Mouse (Mus musculus) embryonic fibroblast, embryonic 13.5 days (primary cell): ENCODE data around the gene Snrpa1. TPM values are rescaled to one million over a fixed set of nuclear protein-coding genes. Genes with fewer than 3 reads are reported as not detected.

Experiments used
- H3K27ac ChIP-seq: 2 replicates; pipeline ENCODE4 v1.5.1; 2012; ENCODE audit warnings: low read length, control low read depth, inconsistent platforms; ENCODE audit not compliant: insufficient read depth
- H3K4me1 ChIP-seq: 2 replicates; pipeline ENCODE4 v1.6.1; 2011; ENCODE audit warnings: low read length; ENCODE audit not compliant: control insufficient read depth, insufficient read depth
- H3K4me3 ChIP-seq: 2 replicates; pipeline ENCODE4 v1.5.1; 2011; ENCODE audit warnings: mild to moderate bottlenecking, control low read depth, low read length; ENCODE audit not compliant: insufficient read depth
- CTCF ChIP-seq: IDR thresholded peaks from 2 replicates; pipeline ENCODE4 v1.5.1; 2011; ENCODE audit warnings: mild to moderate bottlenecking, control low read depth, low read length, moderate library complexity, borderline replicate concordance; ENCODE audit not compliant: insufficient read depth
- POLR2A ChIP-seq: IDR thresholded peaks from 2 replicates; pipeline ENCODE4 v1.6.1; 2011; ENCODE audit warnings: low read depth, mild to moderate bottlenecking, control low read depth, low read length, moderate library complexity
- polyA plus RNA-seq: library from polyadenylated mRNA; stranded (reverse); fragments of >200 nt; gene quantifications from 2 replicates; pipeline ENCODE4 v1.2.4, GENCODE M21; 2011; ENCODE audit warnings: low read depth; ENCODE audit not compliant: missing spikeins, insufficient read length

The Snrpa1 gene
- polyA plus RNA-seq, 1 experiment, result 49.6 TPM

DNA sequence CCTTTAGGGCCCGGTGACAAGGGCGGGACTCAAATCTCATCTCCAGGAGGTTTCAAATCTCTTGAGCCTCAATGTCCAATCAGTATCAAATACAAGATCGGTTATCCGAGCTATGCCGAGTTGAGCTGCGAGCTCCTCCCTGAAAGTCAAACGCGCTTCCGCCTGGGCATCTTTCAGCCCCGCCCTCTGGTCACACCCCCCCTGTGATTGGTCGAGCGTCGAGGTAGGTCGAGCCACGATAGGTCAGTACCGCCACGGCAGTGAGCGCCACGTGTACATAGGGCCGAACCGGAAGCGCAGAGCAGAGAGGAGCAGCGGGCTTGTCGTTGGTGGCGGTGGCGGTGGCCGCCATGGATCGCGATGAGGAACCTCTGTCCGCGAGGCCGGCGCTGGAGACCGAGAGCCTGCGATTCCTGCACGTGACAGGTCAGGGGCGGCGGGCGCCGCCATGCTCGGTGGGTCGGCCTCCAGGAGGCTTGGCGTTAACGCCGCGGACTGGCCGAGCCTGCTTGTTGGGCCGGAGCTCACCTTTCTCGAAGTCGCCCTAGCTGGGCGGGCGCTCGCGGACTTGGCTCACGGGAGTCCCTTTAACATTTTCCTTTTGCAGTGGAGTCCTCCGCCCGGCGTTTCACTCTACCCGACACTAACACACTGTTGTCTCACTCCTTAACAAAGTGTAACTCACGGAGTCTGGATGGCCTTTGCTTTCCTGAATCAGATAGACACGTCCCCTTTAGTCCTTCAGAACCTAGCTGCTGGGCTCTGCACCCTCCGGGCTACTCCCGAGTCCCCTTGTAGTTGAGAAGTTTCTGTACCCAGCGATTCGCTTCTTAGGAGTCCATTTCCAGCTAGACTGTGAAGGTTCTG is 20.8 kb downstream of the Snrpa1 start, which contains the start of gene Selenos:
Selenos (plus strand) TSS at position 286 of the 867 bp plus-strand sequence.
- H3K4me3 ChIP-seq, result peak within 1 kb of the TSS; percentile 96
- peaks cover 12% of the 10 kb centered on the region for H3K4me1 ChIP-seq
- TF ChIP-seq POLR2A, result peak; percentile 99
- no peak for TF ChIP-seq CTCF
- H3K27ac ChIP-seq, result peak within 1 kb of the TSS; percentile 96

GRCm38 (mm10) chr7:66080231-66080613 is 21.4 kb downstream of the Snrpa1 start:
- Histone ChIP-seq H3K27ac (no peak overlapping the region), H3K4me3 (peak overlapping the region; percentile 96), H3K4me1 (peaks cover 12% of the 10 kb centered on the region)
- no peak for TF ChIP-seq POLR2A
- no peak for TF ChIP-seq CTCF

- TF ChIP-seq POLR2A, result no peak
- no peak for TF ChIP-seq CTCF
- Histone ChIP-seq H3K27ac (no peak overlapping the region), H3K4me3 (no peak overlapping the region), H3K4me1 (peaks cover 5% of the 10 kb centered on the region; the same call in 1 of the 2 replicates)
Observed at GRCm38 (mm10) chr7:66083757-66084156, 25.0 kb downstream of the Snrpa1 start.

DNA sequence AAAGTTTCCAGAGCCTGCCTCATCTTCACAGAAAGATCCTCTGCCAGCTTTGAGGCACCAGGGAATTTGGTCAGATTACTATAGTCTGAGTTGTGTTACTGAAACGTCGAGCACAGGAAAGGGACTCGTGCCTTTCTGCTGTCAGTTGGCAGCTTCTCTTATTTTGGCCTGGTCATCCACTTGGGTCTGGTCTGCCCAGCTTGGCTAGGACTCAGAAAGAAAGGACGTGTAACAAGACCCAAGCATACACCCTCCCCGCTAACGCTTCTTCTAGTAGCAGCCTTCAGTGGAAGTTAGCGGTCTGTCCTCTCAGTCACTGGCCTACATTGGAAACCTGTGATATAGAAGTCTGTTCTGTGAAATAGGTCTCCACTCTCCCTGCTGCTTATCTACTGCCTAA is 25.7 kb downstream of the Snrpa1 start:
- TF ChIP-seq CTCF (no peak), POLR2A (no peak)

DNA sequence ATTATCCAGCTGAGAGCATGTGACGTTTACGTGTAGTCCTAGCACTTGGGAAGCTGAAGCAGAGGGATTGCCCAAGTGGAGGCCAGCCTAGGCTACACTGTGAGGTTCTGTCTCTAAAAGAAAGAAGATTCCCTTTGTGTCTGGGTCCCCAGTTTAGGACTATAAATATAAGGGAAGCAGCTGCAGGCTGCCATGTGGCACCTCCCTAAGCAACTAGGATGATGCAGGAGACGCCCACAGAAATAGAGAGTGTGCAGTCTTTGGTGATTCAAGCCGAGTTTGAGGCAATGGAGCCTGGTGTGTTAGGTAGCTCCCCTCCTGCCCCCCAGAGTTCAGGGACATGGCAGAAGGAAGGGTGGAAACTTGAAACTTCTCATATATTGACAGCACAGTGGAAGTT is 28.8 kb downstream of the Snrpa1 start:
- no peak for TF ChIP-seq POLR2A
- no peak for TF ChIP-seq CTCF
- Histone ChIP-seq H3K27ac (no peak overlapping the region), H3K4me3 (no peak overlapping the region), H3K4me1 (no peaks in the 10 kb centered on the region)

More for the DNA sequence above, 25.7 kb downstream of the Snrpa1 start:
- Histone ChIP-seq H3K4me1 (peaks cover 5% of the 10 kb centered on the region; the same call in 1 of the 2 replicates), H3K27ac (no peak overlapping the region), H3K4me3 (no peak overlapping the region)

DNA sequence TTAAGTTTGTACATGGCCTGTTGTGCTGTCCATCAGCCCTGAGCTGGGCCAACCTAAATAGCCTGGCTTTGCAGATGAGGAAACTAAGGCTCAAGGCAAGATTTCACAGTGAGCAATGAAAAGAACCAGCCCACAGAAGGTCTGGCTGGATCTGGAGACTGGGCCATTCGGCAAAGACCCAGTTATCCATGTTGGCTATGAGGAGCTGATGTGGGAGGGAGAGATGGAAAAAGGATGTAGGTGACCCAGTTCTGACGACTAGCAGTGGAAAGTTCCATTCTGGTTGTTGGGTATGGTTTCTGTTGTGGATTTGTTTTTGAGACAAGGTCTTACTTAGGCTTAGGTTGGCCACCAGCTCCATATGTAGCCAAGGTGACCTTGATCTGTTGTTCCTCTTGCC is 29.3 kb downstream of the Snrpa1 start:
- Histone ChIP-seq H3K4me3 (no peak overlapping the region), H3K27ac (no peak overlapping the region), H3K4me1 (no peaks in the 10 kb centered on the region)
- TF ChIP-seq CTCF (no peak), POLR2A (no peak)

GRCm38 (mm10) chr7:66090676-66091190 is 31.9 kb downstream of the Snrpa1 start:
- no peak for TF ChIP-seq CTCF
- no peak for TF ChIP-seq POLR2A
- no peaks in the 10 kb centered on the region for H3K4me1 ChIP-seq

GRCm38 (mm10) chr7:66091553-66091952 is 32.8 kb downstream of the Snrpa1 start:
- no peak overlapping the region for H3K27ac ChIP-seq
- TF ChIP-seq POLR2A (no peak), CTCF (no peak)
- no peaks in the 10 kb centered on the region for H3K4me1 ChIP-seq

More at GRCm38 (mm10) chr7:66090676-66091190, 31.9 kb downstream of the Snrpa1 start:
- Histone ChIP-seq H3K4me3 (no peak overlapping the region), H3K27ac (no peak overlapping the region)

DNA sequence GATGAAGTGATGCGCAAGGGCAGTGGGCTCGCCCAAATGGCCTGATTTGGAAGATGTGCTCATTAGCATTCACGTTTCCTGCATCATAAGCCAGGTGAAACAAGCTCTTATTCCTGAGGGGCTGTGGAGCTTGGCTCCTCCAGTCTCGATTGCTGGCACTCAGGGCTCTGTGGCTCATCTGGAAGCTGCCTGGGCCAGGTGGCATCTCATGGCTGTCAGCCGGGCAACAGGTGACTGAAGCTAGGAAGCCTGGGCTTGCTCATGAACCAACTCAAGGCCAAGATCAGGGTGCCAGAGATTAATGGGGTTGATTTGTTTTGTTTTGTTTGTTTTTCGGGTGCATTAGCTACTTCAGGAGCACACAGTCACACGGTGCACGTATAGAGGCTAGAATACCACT is 33.9 kb downstream of the Snrpa1 start:
- H3K27ac ChIP-seq, result no peak overlapping the region
- TF ChIP-seq POLR2A, result no peak
- TF ChIP-seq CTCF, result no peak
- H3K4me1 ChIP-seq, result no peaks in the 10 kb centered on the region

More at GRCm38 (mm10) chr7:66091553-66091952, 32.8 kb downstream of the Snrpa1 start:
- no peak overlapping the region for H3K4me3 ChIP-seq

GRCm38 (mm10) chr7:66094141-66094540 is 35.3 kb downstream of the Snrpa1 start:
- no peak overlapping the region for H3K27ac ChIP-seq
- H3K4me3 ChIP-seq, result no peak overlapping the region
- H3K4me1 ChIP-seq, result no peaks in the 10 kb centered on the region
- TF ChIP-seq POLR2A (no peak), CTCF (no peak)

More for the DNA sequence above, 33.9 kb downstream of the Snrpa1 start:
- no peak overlapping the region for H3K4me3 ChIP-seq
